Mouse (Mus musculus): ENCODE measurements around the gene Ndrg2.
A peak's percentile ranks its signal among the peaks of the same experiment; 100 is the strongest.

DNA sequence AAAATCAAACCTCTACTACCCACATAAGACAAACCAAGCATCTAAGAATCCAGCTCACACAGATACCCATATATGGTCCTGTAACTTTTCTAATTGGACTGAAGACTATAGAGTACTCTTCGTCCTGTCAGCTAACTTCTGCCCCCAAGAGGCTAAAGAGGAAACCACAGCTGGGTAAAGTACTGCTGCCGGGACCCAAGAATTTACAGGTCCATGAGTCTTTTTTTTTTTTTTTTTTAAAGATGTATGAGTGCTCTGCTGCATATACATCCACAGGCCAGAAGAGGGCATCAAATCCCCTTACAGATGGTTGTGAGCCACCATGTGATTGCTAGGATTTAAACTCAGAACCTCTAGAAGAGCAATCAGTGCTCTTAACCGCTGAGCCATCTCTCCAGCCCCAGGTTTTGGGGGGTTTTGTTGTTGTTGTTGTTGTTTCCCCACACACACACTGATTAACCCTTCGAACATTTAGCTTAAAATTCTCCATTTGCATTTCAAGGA is 30.4 kb downstream of the Ndrg2 start:
- TF ChIP-seq CTCF (IDR thresholded peaks at IDR 0.05; ENCODE audit: low read depth): peak; percentile 64
- no peak for TF ChIP-seq EP300 (IDR thresholded peaks at IDR 0.05; ENCODE audit: low read depth)

Measured in liver, embryonic 14.5 days (tissue).